Mouse (Mus musculus) heart, embryonic 10.5 days (tissue): Measurements from ENCODE around the gene Abcc4. TPM values are rescaled to one million over a fixed set of nuclear protein-coding genes. Genes with fewer than 3 reads are reported as not detected.
"Not testable (repeated sequence)": the region's sequence is repeated elsewhere in the genome, so short reads cannot be mapped to it uniquely, and the experiment has no call there.

Experiments used
- DNase-seq: peaks from one replicate; pipeline ENCODE4 v3.0.0-alpha.2; 2017; ENCODE audit warnings: low spot score
- H3K27ac ChIP-seq: fragments of 300-500 bp; sonication (generic); 2 replicates; pipeline ENCODE4 v1.5.1; 2016; ENCODE audit warnings: mild to moderate bottlenecking
- H3K27me3 ChIP-seq: fragments of 300-500 bp; sonication (generic); 2 replicates; pipeline ENCODE4 v1.6.1; 2016; ENCODE audit warnings: mild to moderate bottlenecking; ENCODE audit not compliant: poor library complexity, insufficient read depth, severe bottlenecking
- H3K36me3 ChIP-seq: fragments of 300-500 bp; sonication (generic); 2 replicates; pipeline ENCODE4 v1.6.1; 2016; ENCODE audit warnings: mild to moderate bottlenecking, moderate library complexity
- H3K4me1 ChIP-seq: fragments of 300-500 bp; sonication (generic); 2 replicates; pipeline ENCODE4 v1.6.1; 2016; ENCODE audit warnings: mild to moderate bottlenecking
- H3K4me3 ChIP-seq: fragments of 300-500 bp; sonication (generic); 2 replicates; pipeline ENCODE4 v1.5.1; 2016; ENCODE audit warnings: mild to moderate bottlenecking, moderate library complexity
- H3K9me3 ChIP-seq: fragments of 300-500 bp; sonication (generic); 2 replicates; pipeline ENCODE4 v1.6.1; 2016; ENCODE audit warnings: mild to moderate bottlenecking, moderate library complexity
- WGBS: fragments of 180-500 bp; shearing (Covaris S2); methylation state at CpG from one replicate; pipeline ENCODE4 v1.1.7; 2016; 5-methylcytosine and 5-hydroxymethylcytosine counted together
- polyA plus RNA-seq: library from polyadenylated mRNA; unstranded; fragments of >200 nt; fragmentation: Nextera tagmentation; extraction: Ambion mirVana; gene quantifications from 2 replicates; pipeline ENCODE4 v1.2.1, GENCODE M21; 2016

Gene Abcc4
- polyA plus RNA-seq, 1 experiment from 2014 or later = 1.9 TPM

GRCm38 (mm10) chr14:118542947-118543346 lies 163.1 kb downstream of the Abcc4 start:
- H3K36me3 ChIP-seq = no peaks in the 10 kb centered on the region
- H3K9me3 ChIP-seq = no peaks in the 10 kb centered on the region
- H3K4me3 ChIP-seq = no peak overlapping the region
- H3K4me1 ChIP-seq = peaks cover 7% of the 10 kb centered on the region; the same call in 1 of the 2 replicates
- H3K27me3 ChIP-seq = no peaks in the 10 kb centered on the region
- WGBS = 85% methylated on average over 9 of the region's 9 CpGs
- no peak overlapping the region for H3K27ac ChIP-seq
- no peak for DNase-seq

- Histone ChIP-seq H3K4me3 (no peak overlapping the region), H3K9me3 (no peaks in the 10 kb centered on the region), H3K27ac (no peak overlapping the region), H3K36me3 (no peaks in the 10 kb centered on the region), H3K27me3 (no peaks in the 10 kb centered on the region), H3K4me1 (no peaks in the 10 kb centered on the region)
- DNase-seq = no peak
- 73% methylated on average over 3 of the region's 3 CpGs for WGBS
Measured at GRCm38 (mm10) chr14:118531539-118531938, 174.5 kb downstream of the Abcc4 start.

- Histone ChIP-seq H3K36me3 (no peaks in the 10 kb centered on the region), H3K27ac (no peak overlapping the region), H3K9me3 (no peaks in the 10 kb centered on the region), H3K27me3 (no peaks in the 10 kb centered on the region), H3K4me1 (no peaks in the 10 kb centered on the region), H3K4me3 (no peak overlapping the region)
- 74% methylated on average over 9 of the region's 9 CpGs for WGBS
- no peak for DNase-seq
Measured at GRCm38 (mm10) chr14:118514280-118515031, 191.6 kb downstream of the Abcc4 start.

- H3K4me1 ChIP-seq, H3K27ac ChIP-seq, H3K4me3 ChIP-seq, H3K36me3 ChIP-seq, H3K27me3 ChIP-seq, H3K9me3 ChIP-seq, DNase-seq: not testable (repeated sequence)
- 85% methylated on average over 6 of the region's 6 CpGs for WGBS
Measured at GRCm38 (mm10) chr14:118511715-118512114, 194.3 kb downstream of the Abcc4 start.

- no peak overlapping the region for H3K4me3 ChIP-seq
- no peaks in the 10 kb centered on the region for H3K27me3 ChIP-seq
- H3K27ac ChIP-seq = no peak overlapping the region
- no peaks in the 10 kb centered on the region for H3K9me3 ChIP-seq
- no peak for DNase-seq
- 90% methylated on average over 2 of the region's 2 CpGs for WGBS
- no peaks in the 10 kb centered on the region for H3K36me3 ChIP-seq
- peaks cover 7% of the 10 kb centered on the region for H3K4me1 ChIP-seq
Measured at GRCm38 (mm10) chr14:118510793-118511192, 195.2 kb downstream of the Abcc4 start.

GRCm38 (mm10) chr14:118510216-118510615 lies 195.8 kb downstream of the Abcc4 start:
- Histone ChIP-seq H3K27ac (no peak overlapping the region), H3K9me3 (no peaks in the 10 kb centered on the region), H3K4me3 (no peak overlapping the region), H3K27me3 (no peaks in the 10 kb centered on the region), H3K36me3 (no peaks in the 10 kb centered on the region), H3K4me1 (peaks cover 7% of the 10 kb centered on the region)
- no peak for DNase-seq
- 89% methylated on average over 5 of the region's 5 CpGs for WGBS

GRCm38 (mm10) chr14:118507829-118508228 lies 198.2 kb downstream of the Abcc4 start:
- peaks cover 7% of the 10 kb centered on the region for H3K4me1 ChIP-seq
- DNase-seq = no peak

GRCm38 (mm10) chr14:118506591-118507146 lies 199.3 kb downstream of the Abcc4 start:
- Histone ChIP-seq H3K9me3 (no peaks in the 10 kb centered on the region), H3K4me3 (no peak overlapping the region), H3K27me3 (no peaks in the 10 kb centered on the region), H3K27ac (no peak overlapping the region), H3K36me3 (no peaks in the 10 kb centered on the region), H3K4me1 (peaks cover 7% of the 10 kb centered on the region)
- 58% methylated on average over 14 of the region's 14 CpGs for WGBS
- no peak for DNase-seq

More at GRCm38 (mm10) chr14:118507829-118508228, 198.2 kb downstream of the Abcc4 start:
- Histone ChIP-seq H3K9me3 (no peaks in the 10 kb centered on the region), H3K4me3 (no peak overlapping the region), H3K27me3 (no peaks in the 10 kb centered on the region), H3K36me3 (no peaks in the 10 kb centered on the region), H3K27ac (no peak overlapping the region)
- 87% methylated on average over 14 of the region's 14 CpGs for WGBS

GRCm38 (mm10) chr14:118496767-118497166 lies 209.3 kb downstream of the Abcc4 start:
- DNase-seq = no peak
- Histone ChIP-seq H3K27ac (no peak overlapping the region), H3K27me3 (no peaks in the 10 kb centered on the region), H3K4me3 (no peak overlapping the region), H3K4me1 (no peaks in the 10 kb centered on the region), H3K36me3 (no peaks in the 10 kb centered on the region), H3K9me3 (no peaks in the 10 kb centered on the region)
- WGBS = 83% methylated on average over 2 of the region's 2 CpGs

- no peaks in the 10 kb centered on the region for H3K36me3 ChIP-seq
- no peak for DNase-seq
- H3K27me3 ChIP-seq = no peaks in the 10 kb centered on the region
- H3K27ac ChIP-seq = no peak overlapping the region
- no peak overlapping the region for H3K4me3 ChIP-seq
- WGBS = 84% methylated on average over 2 of the region's 2 CpGs
- H3K4me1 ChIP-seq = no peaks in the 10 kb centered on the region
- no peaks in the 10 kb centered on the region for H3K9me3 ChIP-seq
Measured at GRCm38 (mm10) chr14:118495458-118495857, 210.6 kb downstream of the Abcc4 start.

- no peak for DNase-seq
- H3K4me3 ChIP-seq = no peak overlapping the region
- WGBS = 83% methylated on average over 6 of the region's 6 CpGs
- no peaks in the 10 kb centered on the region for H3K36me3 ChIP-seq
- H3K9me3 ChIP-seq = no peaks in the 10 kb centered on the region
- H3K27ac ChIP-seq = no peak overlapping the region
- H3K27me3 ChIP-seq = no peaks in the 10 kb centered on the region
- H3K4me1 ChIP-seq = no peaks in the 10 kb centered on the region
Measured at GRCm38 (mm10) chr14:118491708-118492107, 214.3 kb downstream of the Abcc4 start.

GRCm38 (mm10) chr14:118491300-118491699 lies 214.7 kb downstream of the Abcc4 start:
- Histone ChIP-seq H3K27me3 (no peaks in the 10 kb centered on the region), H3K27ac (no peak overlapping the region), H3K9me3 (no peaks in the 10 kb centered on the region), H3K36me3 (no peaks in the 10 kb centered on the region), H3K4me1 (no peaks in the 10 kb centered on the region), H3K4me3 (no peak overlapping the region)
- DNase-seq = no peak
- WGBS = 41% methylated on average over 13 of the region's 13 CpGs

GRCm38 (mm10) chr14:118490525-118490924 lies 215.5 kb downstream of the Abcc4 start:
- Histone ChIP-seq H3K36me3 (no peaks in the 10 kb centered on the region), H3K27ac (no peak overlapping the region), H3K4me1 (no peaks in the 10 kb centered on the region), H3K27me3 (no peaks in the 10 kb centered on the region), H3K4me3 (no peak overlapping the region), H3K9me3 (no peaks in the 10 kb centered on the region)
- WGBS = 80% methylated on average over 7 of the region's 7 CpGs
- DNase-seq = no peak
